Mouse (Mus musculus) ES-Bruce4 (cell line): Measurements from ENCODE around the gene Llph.

Experiments used
- CTCF ChIP-seq: IDR thresholded peaks from one replicate; pipeline ENCODE4 v1.8.1; 2011; ENCODE audit warnings: low read depth, low read length
- POLR2A ChIP-seq: IDR thresholded peaks from one replicate; pipeline ENCODE4 v1.8.1; 2011; ENCODE audit warnings: low read length; ENCODE audit not compliant: insufficient read depth

- TF ChIP-seq POLR2A (no peak), CTCF (no peak)
These were observed 43.5 kb upstream of the Llph start for GRCm38 (mm10) chr10:120183342-120183741.
